Mouse (Mus musculus): ENCODE results near the gene Olfr716.

DNA sequence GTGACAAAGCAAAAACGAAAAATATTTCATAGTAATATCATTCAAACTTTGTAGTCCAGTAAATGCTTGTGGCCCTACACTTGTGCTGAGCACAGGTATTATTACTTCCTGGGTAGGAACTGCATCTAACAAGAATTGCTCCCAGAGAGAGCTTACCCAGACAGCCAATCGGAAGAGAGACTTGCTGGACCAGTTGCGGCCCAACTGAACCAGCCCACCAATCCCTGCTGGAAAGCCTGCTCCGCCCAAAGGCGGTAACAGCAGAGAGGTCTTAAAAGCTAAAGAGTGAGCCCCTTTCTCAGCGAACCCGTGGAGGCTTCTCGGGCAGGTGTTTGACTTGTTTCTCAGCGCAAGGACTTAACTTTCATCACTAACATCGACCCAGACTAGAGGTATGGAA is 28.6 kb downstream of the Olfr716 start, which contains the start of gene Nlrp14:
- TF ChIP-seq CTCF (IDR thresholded peaks at IDR 0.05; ENCODE audit: low read depth), result no peak
- TF ChIP-seq EP300 (IDR thresholded peaks at IDR 0.05; ENCODE audit: low read depth), result no peak

Data from heart, postnatal 0 days (tissue).